Mouse (Mus musculus) retina, embryonic 14.5 days (tissue): ENCODE measurements around the gene Nf1.

Experiments
- DNase-seq: peaks from one replicate; pipeline ENCODE4 v3.0.0-alpha.2; 2015; ENCODE audit warnings: low spot score

Nf1 gene

GRCm38 (mm10) chr11:79527739-79528384 lies 188.4 kb downstream of the Nf1 start:
- DNase-seq: no peak

GRCm38 (mm10) chr11:79528601-79529000 lies 189.1 kb downstream of the Nf1 start:
- no peak for DNase-seq

DNA sequence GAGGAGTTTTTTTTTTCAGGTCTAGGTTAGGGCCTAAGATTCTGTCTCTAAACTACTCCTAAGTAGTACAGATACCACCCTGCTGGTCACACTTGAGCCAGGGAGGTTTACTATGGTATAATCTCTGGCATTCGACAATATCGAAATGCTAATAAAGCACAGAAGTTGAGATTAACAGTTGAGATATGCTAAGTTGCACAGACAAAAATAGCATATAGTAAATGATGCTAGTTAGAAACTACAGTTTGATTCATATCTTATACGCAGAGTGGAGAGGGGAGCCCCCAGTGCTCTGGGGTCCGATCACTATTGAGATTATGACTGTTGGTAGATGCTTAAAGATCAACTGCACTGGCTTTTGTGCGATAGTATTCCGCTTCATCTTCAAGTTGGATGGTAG lies 189.7 kb downstream of the Nf1 start:
- DNase-seq: no peak

- no peak for DNase-seq
Observed at GRCm38 (mm10) chr11:79529736-79530135, 190.2 kb downstream of the Nf1 start.

DNA sequence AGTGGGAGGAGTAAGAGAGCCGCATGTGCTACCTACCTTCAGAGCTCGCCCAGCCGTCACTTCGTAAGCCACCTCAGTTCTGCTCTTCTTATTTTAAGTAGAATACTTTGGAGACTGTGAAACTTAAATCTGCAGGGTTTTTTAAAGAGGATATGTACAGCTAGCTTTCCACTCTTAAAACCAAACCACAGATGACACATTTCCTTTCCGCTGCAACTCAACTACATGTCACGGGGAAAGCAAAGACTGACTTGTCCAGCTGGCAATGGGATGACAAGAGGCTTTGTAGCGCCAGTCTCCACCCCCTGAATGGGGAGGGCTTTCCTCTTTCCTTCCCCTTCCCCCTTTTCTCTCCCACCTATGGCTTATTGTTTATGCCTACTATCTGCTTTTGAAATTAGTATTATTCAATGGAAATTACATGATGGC lies 190.9 kb downstream of the Nf1 start, which contains the start of the genes Evi2 and Evi2a:
Gene Evi2, minus strand, starts transcription at position 257 of the 429 bp plus-strand sequence.
Gene Evi2a, minus strand, starts transcription at position 277 of the 429 bp plus-strand sequence.
- no peak for DNase-seq

DNA sequence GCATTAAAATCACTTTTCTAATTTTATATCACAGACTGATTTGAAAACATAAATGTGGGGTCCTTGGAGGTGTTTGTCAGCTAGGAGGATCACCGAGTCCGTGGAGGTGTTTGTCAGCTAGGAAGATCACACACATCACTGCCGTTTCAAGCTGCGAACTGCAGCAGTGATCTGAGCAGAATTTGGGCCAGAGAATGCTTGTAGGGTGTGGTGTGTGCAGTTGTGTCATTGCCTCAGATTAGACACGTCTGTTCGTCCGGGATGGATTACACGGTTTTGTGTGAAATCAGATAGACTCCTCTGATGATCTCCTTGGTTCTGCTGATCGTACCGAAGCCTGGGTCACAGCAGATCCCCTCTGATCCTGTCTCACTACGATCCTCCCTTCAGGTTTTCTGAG lies 191.3 kb downstream of the Nf1 start:
- no peak for DNase-seq

DNA sequence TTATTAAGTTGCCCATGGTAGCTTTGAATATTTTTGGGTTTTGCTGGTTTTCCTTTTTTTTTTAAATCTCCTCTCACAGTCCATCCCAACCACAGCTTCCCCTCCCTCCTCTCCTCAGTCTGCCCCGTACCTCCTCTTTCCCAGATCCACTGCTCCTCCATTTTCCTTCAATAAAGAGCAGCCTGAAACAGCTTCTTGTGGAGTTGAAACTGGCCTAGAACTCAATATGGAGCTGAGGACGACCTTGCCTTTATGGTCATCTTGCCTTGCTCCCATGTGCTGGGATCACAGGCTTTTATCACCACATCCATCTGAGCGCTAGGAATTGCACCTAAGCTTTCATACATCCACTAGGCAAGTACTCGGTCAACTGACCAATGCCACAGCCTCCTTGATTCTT lies 192.0 kb downstream of the Nf1 start:
- DNase-seq: no peak

DNA sequence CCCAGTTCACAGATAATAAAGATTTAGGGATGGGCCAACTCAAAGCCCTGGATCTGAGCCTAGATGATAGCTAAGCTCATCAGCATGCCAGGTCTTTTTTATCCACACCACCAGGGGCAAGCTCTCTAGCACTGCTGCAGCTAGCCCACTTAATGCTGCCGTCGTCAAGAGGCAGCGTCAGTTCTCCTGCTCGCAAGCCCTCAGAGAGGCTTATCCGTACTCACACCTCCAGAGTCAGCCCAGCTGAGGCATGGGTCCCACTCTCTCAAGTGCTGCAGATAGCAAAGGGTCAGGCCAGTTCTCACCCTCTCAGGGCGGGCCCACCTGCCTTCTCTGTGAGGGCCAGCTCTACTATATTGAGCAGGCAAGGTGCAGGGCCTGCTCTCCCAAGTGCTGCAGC lies 193.8 kb downstream of the Nf1 start:
- DNase-seq: no peak

DNA sequence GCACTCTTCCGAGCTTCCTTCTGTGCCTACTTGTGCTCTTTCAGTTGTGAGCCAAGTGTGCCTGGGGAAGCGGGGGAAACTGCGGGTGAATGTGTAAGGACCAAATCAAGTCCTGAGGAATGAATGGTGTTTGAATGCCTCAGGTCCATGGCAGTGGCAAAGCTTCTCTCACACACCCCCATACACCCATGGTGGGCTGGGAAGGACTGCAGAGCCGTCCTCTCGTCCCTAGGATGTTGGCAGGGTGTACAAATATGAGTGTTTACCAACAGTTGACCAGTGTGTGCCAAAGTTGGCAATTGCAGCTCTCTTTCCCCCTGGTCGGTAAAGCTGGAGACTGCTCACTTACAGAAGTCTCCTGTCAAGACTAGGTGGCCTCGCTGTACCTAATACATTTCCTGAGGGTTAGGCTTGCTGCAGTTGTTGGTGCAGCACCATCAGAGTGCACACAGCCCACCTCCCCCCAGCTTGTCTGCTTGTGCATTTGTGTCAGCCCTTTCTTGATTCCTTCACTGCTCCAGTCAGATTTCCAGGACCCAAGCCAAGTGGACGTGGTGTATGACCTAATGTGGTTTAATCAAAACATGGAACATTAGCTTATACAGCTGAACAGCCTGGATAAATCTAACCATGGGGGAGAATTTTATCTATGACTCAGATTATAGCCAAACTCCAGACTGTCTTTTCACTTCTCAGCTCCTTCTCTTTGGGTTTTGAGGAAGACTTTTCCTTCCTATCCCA lies 194.6 kb downstream of the Nf1 start:
- no peak for DNase-seq

- no peak for DNase-seq
Observed at GRCm38 (mm10) chr11:79535554-79535953, 196.1 kb downstream of the Nf1 start.

DNA sequence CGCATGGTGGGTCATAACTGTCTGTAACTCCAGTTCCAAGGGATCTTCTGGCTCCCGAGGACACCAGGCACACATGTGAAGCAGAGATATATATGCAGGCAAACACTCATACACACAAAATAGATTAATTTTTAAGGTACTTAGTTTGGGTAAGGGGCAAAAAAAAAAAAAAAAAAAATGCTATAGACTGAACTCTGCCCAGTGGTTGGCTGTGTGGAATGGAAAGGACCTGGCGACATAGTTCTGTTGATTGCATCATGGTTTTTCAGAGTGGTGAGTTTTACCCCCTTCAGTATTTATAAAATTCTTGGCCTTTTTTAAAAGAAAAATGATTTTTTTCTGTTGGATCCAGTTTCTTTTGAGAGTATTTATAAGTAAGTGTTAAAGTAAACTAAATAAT lies 196.8 kb downstream of the Nf1 start:
- no peak for DNase-seq

GRCm38 (mm10) chr11:79552622-79553021 lies 213.1 kb downstream of the Nf1 start:
- no peak for DNase-seq

DNA sequence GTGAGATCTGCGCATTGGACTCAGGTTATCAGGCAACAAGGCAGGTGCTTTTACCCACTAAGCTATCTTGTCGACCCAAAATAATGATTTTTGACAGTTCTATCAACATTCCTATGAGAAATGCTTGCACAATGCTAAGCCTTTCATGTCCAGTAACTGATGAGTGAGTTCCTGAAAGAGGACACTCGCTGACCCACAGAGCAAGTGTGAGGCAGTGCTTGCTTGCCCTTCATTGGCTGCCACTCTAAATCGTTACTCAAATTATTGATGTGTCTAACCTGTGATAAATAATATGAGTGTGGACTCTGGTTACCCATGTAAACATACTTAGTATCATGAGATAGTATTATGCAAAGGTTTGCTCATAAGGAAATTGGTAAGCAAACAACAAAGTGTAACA lies 221.0 kb downstream of the Nf1 start:
- DNase-seq: no peak

- DNase-seq: no peak
Observed at GRCm38 (mm10) chr11:79563493-79563892, 224.0 kb downstream of the Nf1 start.

DNA sequence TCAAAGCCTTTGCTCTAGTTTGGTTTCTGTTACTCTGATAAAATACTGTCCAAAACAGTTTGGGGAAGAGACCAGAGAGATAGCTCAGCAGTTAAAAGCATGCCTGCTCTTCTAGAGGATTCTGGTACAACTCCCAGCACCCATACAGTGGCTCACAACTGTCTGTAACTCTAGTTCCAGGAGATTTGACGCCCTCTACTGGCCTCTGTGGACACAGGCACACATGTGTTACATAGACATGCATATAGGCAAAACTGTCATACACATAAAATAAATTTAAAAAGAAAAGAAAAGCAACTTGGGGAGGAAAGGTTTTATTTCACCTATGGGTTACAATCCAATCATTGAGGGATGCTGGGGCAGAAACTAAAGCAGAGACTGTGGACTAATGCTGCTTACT lies 227.5 kb downstream of the Nf1 start:
- no peak for DNase-seq

DNA sequence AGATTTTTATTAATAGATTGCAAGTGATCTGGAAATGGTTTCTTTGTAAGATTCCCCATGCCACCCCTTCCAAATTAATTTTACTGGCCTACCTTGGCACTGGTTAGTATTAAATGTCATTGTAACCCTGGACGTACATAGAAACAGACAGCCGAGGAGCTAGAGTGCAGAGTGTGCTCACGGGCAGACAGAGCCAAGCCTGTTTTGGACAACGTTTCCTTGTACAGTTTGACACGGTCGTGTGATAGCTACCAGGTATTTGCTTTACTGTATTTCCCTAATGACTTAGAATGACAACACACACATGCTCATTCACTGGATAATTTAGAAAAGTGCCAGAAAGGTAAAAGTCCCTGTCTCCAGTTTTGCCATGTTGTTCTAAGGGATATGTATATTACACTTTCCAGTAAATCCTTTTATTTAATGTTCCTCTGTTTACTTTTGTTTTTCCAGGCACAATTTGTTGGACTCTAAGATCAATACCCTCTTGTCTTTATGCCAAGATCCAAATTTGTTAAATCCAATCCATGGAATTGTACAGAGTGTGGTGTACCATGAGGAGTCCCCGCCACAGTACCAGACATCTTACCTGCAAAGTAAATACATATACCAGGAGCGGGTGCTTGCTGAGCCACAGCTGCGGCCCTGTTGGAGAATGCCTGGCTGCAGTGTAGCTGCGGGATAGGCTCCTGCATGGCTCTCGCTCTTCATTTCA lies 228.9 kb downstream of the Nf1 start:
- no peak for DNase-seq

GRCm38 (mm10) chr11:79570319-79570718 lies 230.8 kb downstream of the Nf1 start:
- DNase-seq: no peak

- DNase-seq: no peak
Observed at GRCm38 (mm10) chr11:79573836-79574235, 234.3 kb downstream of the Nf1 start.

DNA sequence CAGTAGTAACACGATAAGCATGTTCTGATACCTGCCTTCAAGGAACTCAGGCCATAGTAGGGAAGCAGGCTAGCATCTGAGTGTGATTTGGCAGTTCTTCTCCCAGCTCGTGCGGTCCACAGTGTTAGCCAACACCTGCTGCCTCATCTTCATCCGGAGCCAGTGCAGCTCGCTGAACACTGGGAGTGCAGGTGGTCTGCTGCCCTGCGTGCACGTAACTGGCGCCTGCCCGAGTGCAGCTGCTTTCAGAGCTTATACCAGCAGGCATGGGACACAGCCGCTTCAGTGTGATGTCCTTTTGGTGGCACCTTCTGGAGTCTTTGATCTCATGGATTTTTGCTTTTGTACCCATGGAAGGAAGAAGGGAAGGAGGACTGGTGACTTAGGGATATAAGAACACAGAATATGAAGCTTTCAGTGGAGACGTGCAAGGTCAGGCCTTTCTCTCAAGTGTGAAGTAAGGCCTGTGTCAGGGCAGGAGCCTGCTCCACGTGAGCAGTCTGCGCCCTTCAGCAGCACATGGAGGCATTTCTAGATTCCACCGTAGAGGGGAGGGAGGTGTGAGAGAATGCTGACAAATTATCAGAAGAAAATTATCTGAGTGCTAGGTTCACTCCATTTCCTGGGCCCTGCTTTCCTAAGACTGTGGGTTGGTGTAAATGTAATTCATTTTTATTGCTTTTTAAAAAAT lies 236.0 kb downstream of the Nf1 start:
- DNase-seq: no peak

DNA sequence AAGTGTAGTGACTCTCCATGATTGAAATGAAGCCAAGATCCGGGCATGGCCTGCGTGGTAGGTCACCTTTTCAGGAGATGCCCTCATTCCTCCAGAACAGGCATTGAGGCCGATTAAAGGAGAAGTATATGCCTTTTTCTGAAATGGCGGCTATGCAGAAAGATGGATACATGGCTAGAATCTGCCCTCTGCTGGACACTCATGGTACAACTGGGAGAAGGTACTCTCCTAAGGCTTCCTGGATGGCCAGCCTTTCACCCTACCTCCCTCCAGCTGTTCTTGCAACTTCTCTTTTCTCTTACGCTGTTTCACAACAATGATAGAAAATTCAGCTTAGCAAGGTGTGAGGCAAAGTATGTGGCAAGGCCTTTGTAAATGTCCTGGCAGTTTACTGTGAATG lies 238.2 kb downstream of the Nf1 start:
- DNase-seq: peak; percentile 92

GRCm38 (mm10) chr11:79580660-79581059 lies 241.2 kb downstream of the Nf1 start:
- peak; percentile 11 for DNase-seq

DNA sequence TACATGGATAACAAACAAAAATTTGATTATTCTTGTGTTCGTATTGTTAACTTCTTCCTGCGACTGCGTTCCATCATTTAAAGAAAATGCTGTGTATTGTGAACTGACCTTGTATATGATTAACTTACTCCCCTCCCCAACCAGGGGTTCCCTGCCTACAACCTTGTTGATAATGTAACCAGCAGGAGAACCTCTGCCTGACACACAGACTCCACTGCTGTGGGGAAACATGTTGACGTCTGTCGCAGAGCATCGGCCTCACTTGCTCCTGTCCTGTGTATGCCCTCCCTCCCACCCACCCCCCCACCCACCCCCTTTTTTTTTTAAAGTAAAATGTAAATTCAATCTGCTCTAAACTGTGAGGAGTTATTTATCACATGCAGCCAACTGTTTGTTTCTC lies 241.8 kb downstream of the Nf1 start:
- DNase-seq: no peak
